ENCODE assay signal across 25 mouse cellular contexts in genomic region chr15:102423602-102424240, GRCm38 (mm10). TPM values are rescaled to one million over a fixed set of nuclear protein-coding genes. Genes with fewer than 3 reads are reported as not detected.
DNase-seq lines count a peak whose midpoint lies in the region; TF ChIP-seq lines count a peak whose summit lies in the region.
"Had no signal": no experiment of that assay in that cellular context is flagged by ENCODE, and none has a peak within 500 bp of the region (broad histone marks: within the 10 kb centered on the region; RNA-seq: fewer than 3 reads in every experiment).

No protein-coding gene starts in this region.

- no peak for TF ChIP-seq CTCF in MEL (IDR thresholded peaks at IDR 0.05 in 2 of 3, conservative IDR thresholded peaks at IDR 0.05 in 1 of 3; ENCODE audit: control insufficient read depth in 1 of 3, insufficient read depth in 1 of 3, low read depth in 2 of 3, low read length in 3 of 3, poor library complexity in 1 of 3, severe bottlenecking in 1 of 3)

- intact Hi-C loops in heart, postnatal 10 days (cut with DNase I), result no loop called here

- TF ChIP-seq RAD21 in MEL (IDR thresholded peaks at IDR 0.05; ENCODE audit: low read depth, low read length), result no peak

- no peak overlapping the region for H3K4me3 ChIP-seq in MEL (ENCODE audit: control insufficient read depth in 1 of 2, insufficient read depth in 1 of 2, low read depth in 2 of 2, low read length in 2 of 2)
- H3K4me3 ChIP-seq: embryonic facial prominence, embryonic 12.5 days; embryonic facial prominence, embryonic 15.5 days; hindbrain, embryonic 10.5 days; hindbrain, embryonic 13.5 days had no signal

- H3K27me3 ChIP-seq in MEL (ENCODE audit: control insufficient read depth in 1 of 2, insufficient read depth in 2 of 2, low read length in 2 of 2), result no peaks in the 10 kb centered on the region
- H3K27me3 ChIP-seq: embryonic facial prominence, embryonic 12.5 days; embryonic facial prominence, embryonic 15.5 days; hindbrain, embryonic 13.5 days; Patski had no signal

- H3K27ac ChIP-seq in MEL (ENCODE audit: control insufficient read depth, low read depth, low read length), result no peak overlapping the region
- H3K27ac ChIP-seq: embryonic facial prominence, embryonic 12.5 days; embryonic facial prominence, embryonic 15.5 days; hindbrain, embryonic 10.5 days; hindbrain, embryonic 13.5 days had no signal

- DNase-seq in heart, adult 11 months, result peak; percentile 73
- DNase-seq in heart, postnatal 10 days, result no peak
- DNase-seq in 416B (ENCODE audit: low read depth) (peak; percentile 60), MEL (ENCODE audit: low read depth, low spot score) (no peak)
- DNase-seq in cerebellum, postnatal 36 days, result no peak
- DNase-seq in thymus, postnatal 36 days, result no peak
- DNase-seq: adrenal gland, postnatal 10 days; adrenal gland, postnatal 36 days; cerebellum, adult 18-20 months; cerebellum, adult 9-10 months; cerebellum, postnatal 14 days; forebrain, postnatal 0 days; gastrocnemius, postnatal 10 days; gastrocnemius, postnatal 36 days; heart, postnatal 36 days had no signal

- TF ChIP-seq EP300 in MEL (IDR thresholded peaks at IDR 0.05; ENCODE audit: low read depth in 1 of 2, low read length in 2 of 2), result no peak

- peaks cover 10 to 14% of the 10 kb centered on the region in 2 experiments for H3K36me3 ChIP-seq in MEL (ENCODE audit: control insufficient read depth in 1 of 2, insufficient read depth in 2 of 2, low read length in 2 of 2)

- H3K9ac ChIP-seq in MEL (ENCODE audit: control insufficient read depth, low read depth, low read length, poor library complexity, severe bottlenecking), result no peak overlapping the region
- H3K9ac ChIP-seq: embryonic facial prominence, embryonic 12.5 days; embryonic facial prominence, embryonic 15.5 days; forebrain, postnatal 0 days; hindbrain, embryonic 13.5 days had no signal

- no peaks in the 10 kb centered on the region for H3K9me3 ChIP-seq in MEL (replicated peaks; ENCODE audit: insufficient read depth, low read length)
- H3K9me3 ChIP-seq: embryonic facial prominence, embryonic 12.5 days; embryonic facial prominence, embryonic 15.5 days; hindbrain, embryonic 10.5 days; hindbrain, embryonic 13.5 days had no signal

- H3K79me2 ChIP-seq in MEL (ENCODE audit: control insufficient read depth, insufficient read depth, low read length, poor library complexity), result peaks cover 9% of the 10 kb centered on the region

- peaks cover 0 to 5% of the 10 kb centered on the region in 2 experiments; a peak in 2 of 4 replicates for H3K4me1 ChIP-seq in MEL (ENCODE audit: control insufficient read depth in 1 of 2, insufficient read depth in 2 of 2, low read length in 2 of 2)
- H3K4me1 ChIP-seq: embryonic facial prominence, embryonic 12.5 days; embryonic facial prominence, embryonic 15.5 days; hindbrain, embryonic 10.5 days; hindbrain, embryonic 13.5 days had no signal

- TF ChIP-seq POLR2A in MEL (IDR thresholded peaks at IDR 0.05; ENCODE audit: control insufficient read depth in 1 of 2, insufficient read depth in 1 of 2, low read depth in 1 of 2, low read length in 2 of 2, poor library complexity in 1 of 2), result no peak

TF ChIP-seq in MEL, 35 proteins besides CTCF, POLR2A, EP300 and RAD21:
- TF ChIP-seq ELF1 (IDR thresholded peaks at IDR 0.05; ENCODE audit: low read depth, low read length) (no peak), ZNF384 (IDR thresholded peaks at IDR 0.05; ENCODE audit: low read depth, low read length) (peak; percentile 84)

RNA-seq across cellular contexts. Expression of gene Sp1, which starts 17.8 kb away (rescaled TPM):
- 10 to 100 TPM; 57.7 to 68.4 TPM for total RNA-seq in heart, postnatal 10 days (2021)
- total RNA-seq in MEL (2012; rRNA removed), result 16.3 and 22.0 TPM in 2 replicates
- 10 to 100 TPM; 47.2 to 92.3 TPM for polyA plus RNA-seq in MEL (2012; ENCODE audit: insufficient read depth in 1 of 2, insufficient read length in 2 of 2, low read depth in 1 of 2, low replicate concordance in 2 of 2, missing spikeins in 1 of 2)

RNA-seq across cellular contexts. Expression of gene Amhr2, which starts 21.4 kb away (rescaled TPM):
- 1 to 10 TPM in 1 of 2 experiments, under 1 TPM in 1; 0.67 to 1.4 TPM for total RNA-seq in heart, postnatal 10 days (2021)
- 6.9 and 8.0 TPM in 2 replicates for total RNA-seq in MEL (2012; rRNA removed)
- polyA plus RNA-seq in MEL (2012; ENCODE audit: insufficient read depth in 1 of 2, insufficient read length in 2 of 2, low read depth in 1 of 2, low replicate concordance in 2 of 2, missing spikeins in 1 of 2), result 10 to 100 TPM in 1 of 2 experiments, not detected in 1; 22.7 TPM
- total RNA-seq: common myeloid progenitor, adult 5-6 weeks; granulocyte monocyte progenitor cell, adult 5-6 weeks had no signal
- polyA plus RNA-seq: Patski had no signal

RNA-seq across cellular contexts. Expression of gene Prr13, which starts 35.1 kb away (rescaled TPM):
- 10 to 100 TPM; 23.3 to 27.3 TPM for total RNA-seq in heart, postnatal 10 days (2021)
- 15.2 and 17.3 TPM in 2 replicates for total RNA-seq in MEL (2012; rRNA removed)
- 10 to 100 TPM in 1 of 2 experiments, not detected in 1; 73.3 TPM for polyA plus RNA-seq in MEL (2012; ENCODE audit: insufficient read depth in 1 of 2, insufficient read length in 2 of 2, low read depth in 1 of 2, low replicate concordance in 2 of 2, missing spikeins in 1 of 2)

RNA-seq across cellular contexts. Expression of gene Pcbp2, which starts 46.6 kb away (rescaled TPM):
- 100 to 1,000 TPM; 547 to 592 TPM for total RNA-seq in heart, postnatal 10 days (2021)
- total RNA-seq in MEL (2012; rRNA removed), result 359 and 427 TPM in 2 replicates
- polyA plus RNA-seq in MEL (2012; ENCODE audit: insufficient read depth in 1 of 2, insufficient read length in 2 of 2, low read depth in 1 of 2, low replicate concordance in 2 of 2, missing spikeins in 1 of 2), result 1,000 to 10,000 TPM in 1 of 2 experiments, 100 to 1,000 TPM in 1; 977 to 2,091 TPM

RNA-seq across cellular contexts. Expression of gene Sp7, which starts 56.7 kb away (rescaled TPM):
- not detected for total RNA-seq in heart, postnatal 10 days (2021)
- total RNA-seq in MEL (2012; rRNA removed), result not detected in 2 replicates
- polyA plus RNA-seq in MEL (2012; ENCODE audit: insufficient read depth in 1 of 2, insufficient read length in 2 of 2, low read depth in 1 of 2, low replicate concordance in 2 of 2, missing spikeins in 1 of 2), result not detected
- total RNA-seq: common myeloid progenitor, adult 5-6 weeks; gastrocnemius, postnatal 36 days; granulocyte monocyte progenitor cell, adult 5-6 weeks; heart, adult 8-10 months; heart, postnatal 36 days had no signal
- polyA plus RNA-seq: CD4-positive, CD25-positive, alpha-beta regulatory T cell, adult 4 months; heart, postnatal 0 days; Patski had no signal

Comparison
In these comparisons a context has a peak if more than half of its experiments do, and no peak if none do; other contexts are left out.
1. DNase-seq: peak in heart, adult 11 months (single experiment) and 416B (single experiment); none in heart, postnatal 10 days (0 of 2), MEL (single experiment), cerebellum, postnatal 36 days (0 of 2) and thymus, postnatal 36 days (0 of 2).